Mouse (Mus musculus) layer of hippocampus, postnatal 36 days (tissue): ENCODE data around the gene Ndel1. TPM values are rescaled to one million over a fixed set of nuclear protein-coding genes. Genes with fewer than 3 reads are reported as not detected.

Experiments
- DNase-seq, 2 experiments: peaks; one replicate each; pipeline ENCODE4 v3.0.0; 2022
- total RNA-seq, 2 experiments: library from RNA; stranded (reverse); gene quantifications; 2 replicates each; pipeline ENCODE4 v1.2.3; 2021

Gene Ndel1
- total RNA-seq = 10 to 100 TPM; 90.5 to 93.2 TPM

DNA sequence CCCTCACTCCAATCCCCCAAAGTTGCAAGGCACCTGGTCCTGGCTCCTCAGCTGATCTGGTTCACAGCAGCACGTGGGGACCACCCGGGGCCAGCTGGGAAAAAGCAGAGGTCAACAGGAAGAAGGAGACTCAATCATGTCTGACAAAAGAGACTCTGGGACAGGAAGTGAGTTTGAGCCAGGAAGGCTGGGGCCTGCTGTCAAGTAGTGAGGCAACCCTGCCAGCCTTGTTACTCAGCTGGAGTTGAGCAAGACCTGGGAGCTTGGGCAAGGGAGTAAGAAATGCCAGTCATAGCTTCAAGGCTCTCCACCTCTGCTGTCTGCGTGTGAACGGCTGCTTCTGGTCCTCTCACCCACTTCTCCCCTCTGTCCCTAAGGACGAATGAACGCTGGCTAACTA, at the start of gene Ndel1:
Gene Ndel1 (minus strand): TSS at position 111 of the 400 bp plus-strand sequence.
- no peak for DNase-seq

- DNase-seq = no peak
Observed at GRCm38 (mm10) chr11:68914566-68914965, 42.9 kb upstream of the Ndel1 start.

DNA sequence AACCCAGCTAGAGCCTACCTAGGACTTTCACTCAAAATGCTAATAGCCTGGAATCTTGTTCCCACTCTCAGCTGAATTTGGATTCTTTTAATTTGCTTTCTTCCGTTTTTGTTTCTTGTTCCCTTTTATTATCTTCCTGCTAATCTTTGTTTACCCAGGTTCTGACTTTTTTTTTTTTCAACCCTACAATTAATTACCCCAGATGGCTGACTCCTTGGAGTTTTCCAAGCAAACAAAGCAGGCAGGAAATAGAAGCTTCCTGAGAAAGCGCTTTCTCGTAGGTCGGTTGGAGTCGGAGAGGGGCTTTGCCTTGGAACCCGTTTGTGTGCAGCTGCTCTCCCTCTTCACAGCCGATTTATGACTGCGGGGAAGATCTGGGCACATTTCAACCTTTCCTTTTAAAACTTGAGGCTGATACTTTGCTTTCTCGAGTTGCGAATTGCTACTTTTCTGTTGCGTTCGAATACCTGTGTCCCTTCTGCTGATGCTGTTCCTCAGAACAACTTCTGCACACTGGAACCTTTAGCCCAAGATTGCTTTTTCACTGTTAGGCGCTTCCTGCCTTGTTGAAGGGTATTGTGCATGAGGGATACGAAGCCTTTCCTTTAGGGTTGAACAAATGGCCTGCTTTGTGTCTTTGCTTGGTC, 40.0 kb upstream of the Ndel1 start:
- no peak for DNase-seq

GRCm38 (mm10) chr11:68908846-68909503, 37.3 kb upstream of the Ndel1 start:
- no peak for DNase-seq

GRCm38 (mm10) chr11:68907251-68907650, 35.6 kb upstream of the Ndel1 start:
- no peak for DNase-seq

- DNase-seq = no peak
Observed at GRCm38 (mm10) chr11:68906461-68906790, 34.8 kb upstream of the Ndel1 start.

GRCm38 (mm10) chr11:68905665-68906460, 34.2 kb upstream of the Ndel1 start:
- DNase-seq = no peak

DNA sequence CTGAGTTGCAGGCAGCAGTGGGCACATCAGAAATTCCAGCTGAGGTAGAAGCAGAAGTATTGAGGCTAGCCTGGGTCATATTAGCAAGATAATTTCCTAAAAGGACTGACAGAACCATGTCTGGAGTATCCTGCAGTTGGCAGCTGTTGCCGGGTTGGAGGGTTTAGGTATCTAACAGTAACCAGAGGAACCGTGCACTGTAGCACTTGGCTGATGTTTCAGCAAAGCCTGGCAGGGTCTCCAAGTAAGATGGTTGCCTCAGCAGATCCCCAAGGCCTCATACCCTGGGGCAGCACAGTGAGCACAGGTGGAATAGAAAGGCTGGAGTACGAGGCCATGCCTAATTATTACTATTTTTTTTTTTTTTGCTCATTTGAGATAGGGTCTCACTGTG, 33.5 kb upstream of the Ndel1 start:
- DNase-seq = no peak

- peak; percentile 26 to 74 for DNase-seq
Observed at GRCm38 (mm10) chr11:68904375-68905137, 32.9 kb upstream of the Ndel1 start.

GRCm38 (mm10) chr11:68903775-68904174, 32.1 kb upstream of the Ndel1 start:
- DNase-seq = no peak

- no peak for DNase-seq
Observed at GRCm38 (mm10) chr11:68902823-68903222, 31.2 kb upstream of the Ndel1 start.

DNA sequence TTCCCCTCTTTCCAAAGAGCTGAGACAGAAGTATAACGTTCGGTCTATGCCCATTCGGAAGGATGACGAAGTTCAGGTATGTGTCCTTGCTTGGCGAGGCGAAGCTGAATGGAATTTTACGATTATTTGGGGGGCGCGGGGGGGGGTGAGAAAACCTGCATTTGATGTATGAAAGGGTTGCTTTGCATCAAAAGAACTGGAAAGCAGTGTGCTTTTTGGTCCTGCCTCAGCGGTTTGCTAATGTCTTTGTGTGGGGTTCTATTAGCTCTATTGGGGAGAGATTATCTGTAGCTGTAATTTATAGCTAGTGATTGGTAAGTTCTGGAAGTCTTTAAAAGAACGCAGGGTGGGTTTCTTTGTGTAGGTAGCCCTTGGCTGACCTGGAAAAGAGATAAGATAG, 30.7 kb upstream of the Ndel1 start:
- no peak for DNase-seq

GRCm38 (mm10) chr11:68902047-68902364, 30.3 kb upstream of the Ndel1 start:
- DNase-seq = no peak

DNA sequence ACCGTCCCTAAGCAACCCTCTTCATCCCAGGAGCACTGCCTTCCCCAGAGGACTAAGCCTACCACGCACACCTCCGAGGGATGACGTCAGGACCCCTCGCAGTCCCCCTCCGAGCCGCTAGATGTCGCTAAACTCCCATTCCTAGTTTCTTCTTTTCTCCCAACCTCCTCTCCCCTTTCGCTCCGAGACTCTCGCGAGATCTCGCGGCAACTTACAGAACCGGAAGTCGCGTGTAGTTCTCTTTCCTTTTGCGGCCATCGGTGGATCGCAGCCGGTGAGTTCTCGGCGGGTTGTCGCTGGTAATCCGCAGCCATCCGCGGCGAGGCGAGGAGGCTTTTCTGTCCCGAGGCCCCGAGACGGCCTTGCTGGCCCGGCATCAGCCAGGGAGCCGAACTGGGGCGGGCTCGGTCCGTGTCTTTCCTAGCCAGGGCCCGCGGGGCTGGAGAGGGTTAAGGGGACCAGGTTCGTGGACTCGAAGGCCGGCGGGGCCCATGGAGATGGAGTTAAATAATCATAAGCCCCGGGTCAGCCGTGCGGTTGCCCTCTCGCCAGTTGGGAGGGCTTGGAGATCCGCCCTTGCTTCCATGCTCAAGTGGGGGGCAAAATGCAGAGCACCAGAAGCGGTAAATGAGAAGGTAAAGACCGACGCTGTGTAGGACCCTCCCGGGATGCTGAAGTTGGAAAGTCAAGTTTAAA, 29.8 kb upstream of the Ndel1 start, which contains the start of gene Rpl26:
Gene Rpl26 (plus strand): TSS at position 233 of the 696 bp plus-strand sequence.
- peak; percentile 97 to 99 for DNase-seq

- no peak for DNase-seq
Observed at GRCm38 (mm10) chr11:68900519-68901350, 29.1 kb upstream of the Ndel1 start.

- no peak for DNase-seq
Observed at GRCm38 (mm10) chr11:68899815-68900214, 28.2 kb upstream of the Ndel1 start.

- DNase-seq = no peak
Observed at GRCm38 (mm10) chr11:68898790-68899189, 27.1 kb upstream of the Ndel1 start.

GRCm38 (mm10) chr11:68897838-68898237, 26.2 kb upstream of the Ndel1 start:
- DNase-seq = no peak

- DNase-seq = no peak
Observed at GRCm38 (mm10) chr11:68897120-68897519, 25.5 kb upstream of the Ndel1 start.

- no peak for DNase-seq
Observed at GRCm38 (mm10) chr11:68896247-68896646, 24.6 kb upstream of the Ndel1 start.

DNA sequence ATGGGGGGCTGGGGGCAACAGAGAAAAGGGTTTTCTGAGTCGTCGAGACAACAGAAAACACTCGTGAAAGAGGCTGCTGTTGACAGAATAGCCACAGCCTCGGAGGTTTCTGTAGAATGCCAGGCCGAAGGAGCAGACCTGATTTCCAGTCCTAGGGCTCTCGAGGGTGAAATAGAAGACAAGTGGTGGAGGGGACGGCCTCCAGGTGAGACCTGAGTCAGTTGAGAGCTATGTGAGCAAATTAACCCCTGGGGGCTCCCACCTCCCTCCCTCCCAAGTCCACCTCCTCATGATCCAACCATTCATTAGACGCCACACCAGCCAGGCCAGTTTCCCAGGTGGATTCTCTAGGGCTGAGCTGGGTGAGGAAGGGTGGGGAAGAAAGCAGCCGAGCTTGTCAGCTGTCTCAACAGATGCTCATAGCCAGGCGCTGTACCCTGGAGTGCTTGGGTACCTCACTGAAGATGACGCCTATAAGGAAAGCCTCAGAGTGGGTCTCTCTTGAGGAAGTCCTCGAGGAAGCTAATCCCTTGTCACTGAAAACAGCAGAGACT, 22.3 kb upstream of the Ndel1 start:
- DNase-seq = no peak
